Mouse (Mus musculus) duodenum, adult 2 months (tissue): ENCODE measurements around the gene Gm14226. TPM values are rescaled to one million over a fixed set of nuclear protein-coding genes. Genes with fewer than 3 reads are reported as not detected.

Experiments
- polyA plus RNA-seq: library from polyadenylated mRNA; depleted of rRNA; stranded (reverse); fragments of >200 nt; gene quantifications from 2 replicates; pipeline ENCODE4 v1.2.3, GENCODE M21; 2012; ENCODE audit warnings: low replicate concordance; rRNA removed

The Gm14226 gene
- 0.02 TPM in 1 of 2 replicates, not detected in the other for polyA plus RNA-seq

DNA sequence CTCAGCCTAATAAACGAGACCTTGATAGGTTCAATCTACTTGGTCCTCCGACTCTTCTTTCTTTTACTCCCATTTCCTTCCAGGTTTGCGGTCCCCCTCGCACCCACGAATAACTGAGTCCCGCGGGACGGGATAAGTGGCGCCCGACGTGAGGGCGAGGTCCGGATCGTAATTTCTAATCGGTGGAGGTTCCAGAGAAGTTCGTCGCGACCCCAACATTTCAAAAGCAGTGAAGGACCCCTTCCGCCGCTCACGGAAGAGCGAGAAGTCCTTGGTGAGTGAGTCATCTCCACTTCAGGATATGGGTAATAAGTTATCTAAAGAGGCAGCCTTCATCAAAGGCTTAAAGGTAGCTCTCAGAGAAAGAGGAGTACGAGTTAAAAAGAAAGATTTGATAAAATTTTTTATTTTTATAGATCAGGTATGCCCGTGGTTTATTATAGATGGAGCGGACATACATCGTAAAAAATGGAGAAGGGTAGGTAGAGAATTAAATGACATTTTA lies at the start of gene Gm14226:
TSS of gene Gm14226 (plus strand) at position 16 of the 505 bp plus-strand sequence.

DNA sequence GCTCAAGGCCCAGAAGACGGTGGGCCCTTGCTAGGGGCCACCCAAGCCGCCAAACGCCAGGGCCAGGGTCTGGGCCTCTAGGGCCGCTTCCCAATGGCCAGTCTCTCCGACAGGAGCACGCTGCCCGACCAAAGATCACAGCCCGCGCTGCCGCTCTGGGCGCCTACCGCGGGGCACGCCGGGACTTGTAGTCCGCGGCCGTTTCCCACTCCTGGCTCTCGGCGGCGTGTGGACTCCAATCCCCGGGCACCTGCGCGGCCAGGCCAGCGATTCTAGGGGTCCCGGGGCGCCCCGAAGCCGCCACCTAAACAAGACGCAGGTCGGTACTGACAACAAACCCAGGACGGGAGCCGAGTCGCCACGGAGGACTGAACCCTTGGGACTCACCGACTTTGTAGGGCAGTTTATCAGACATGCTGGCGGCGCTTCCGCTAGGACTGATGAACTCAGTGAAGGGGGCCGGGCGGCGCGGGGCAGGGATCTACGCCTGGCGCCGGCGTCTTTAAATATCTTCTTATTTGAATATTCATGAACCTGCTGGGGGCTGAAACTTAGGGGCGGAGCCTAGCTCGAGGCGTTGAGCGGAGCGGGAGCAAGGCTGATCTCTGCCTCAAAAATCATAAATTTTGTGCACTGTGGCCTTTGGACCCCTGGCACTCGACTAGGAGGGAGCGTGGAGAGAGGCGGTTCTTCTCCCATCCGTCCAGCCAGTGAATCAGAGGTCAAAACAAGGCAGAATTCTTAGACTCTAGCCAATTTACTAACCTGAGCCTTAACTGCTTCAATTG lies 56.1 kb downstream of the Gm14226 start, which contains the start of gene Ahcy:
TSS of gene Ahcy (minus strand) at position 520 of the 788 bp plus-strand sequence.

Other genes starting within 250 kb of the Gm14226 start
- not detected in 2 replicates for gene Gm14214, start 248.2 kb upstream of the Gm14226 start, polyA plus RNA-seq
- 161 and 261 TPM in 2 replicates for gene Raly, start 227.2 kb upstream of the Gm14226 start, polyA plus RNA-seq
- 0.86 and 0.95 TPM in 2 replicates for gene a, start 226.9 kb upstream of the Gm14226 start, polyA plus RNA-seq
- gene Eif2s2, start 125.3 kb upstream of the Gm14226 start, polyA plus RNA-seq = 0.59 and 1.9 TPM in 2 replicates
- gene Ahcy, start 56.2 kb downstream of the Gm14226 start, polyA plus RNA-seq = 64.5 and 82.9 TPM in 2 replicates
- gene Itch, start 115.2 kb downstream of the Gm14226 start, polyA plus RNA-seq = 3.7 and 4.7 TPM in 2 replicates
- gene Dynlrb1, start 218.3 kb downstream of the Gm14226 start, polyA plus RNA-seq = 88.4 and 90.7 TPM in 2 replicates